Mouse (Mus musculus): ENCODE measurements around the gene Sgta. TPM values are rescaled to one million over a fixed set of nuclear protein-coding genes. Genes with fewer than 3 reads are reported as not detected.
"Not testable (repeated sequence)": the region's sequence is repeated elsewhere in the genome, so short reads cannot be mapped to it uniquely, and the experiment has no call there.

The Sgta gene
- polyA plus RNA-seq, 1 experiment from 2014 or later, result 129 TPM

DNA sequence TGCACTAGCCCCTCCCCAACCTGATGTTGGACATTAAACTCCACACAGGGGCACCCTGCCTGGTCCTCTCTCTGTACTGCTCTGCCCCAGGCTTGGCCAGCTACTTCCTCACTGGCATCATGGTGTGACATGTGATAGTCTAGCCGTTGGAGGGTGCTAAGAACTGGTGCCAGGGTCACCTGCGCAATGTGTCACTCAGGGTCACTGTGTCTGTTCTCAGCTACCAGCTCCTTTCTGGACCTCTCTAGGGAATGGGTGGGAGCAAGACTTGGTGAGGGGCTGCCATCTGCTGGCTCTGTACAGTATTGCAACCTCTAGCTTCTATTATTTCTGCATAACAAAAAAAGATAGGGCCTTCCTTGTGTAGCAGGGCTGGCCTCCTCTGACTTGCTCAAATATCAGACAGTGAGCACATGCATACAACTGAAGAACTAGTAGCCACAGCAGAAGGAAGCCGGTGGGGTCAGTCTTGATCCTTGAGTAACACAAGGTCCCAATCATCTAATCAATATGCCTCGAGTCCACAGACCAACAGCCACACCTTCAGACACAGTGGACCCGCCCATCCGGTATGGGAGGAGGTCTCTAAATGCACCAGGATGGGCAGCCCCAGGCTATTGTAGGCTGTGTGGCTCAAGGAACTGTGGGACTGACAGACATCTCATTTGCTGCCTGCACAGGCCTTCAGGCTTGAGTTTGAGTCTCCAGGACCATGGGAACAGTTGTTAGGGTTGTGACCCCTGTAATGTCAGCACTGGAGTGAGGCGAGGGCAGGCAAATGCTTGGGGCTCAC is 22.4 kb upstream of the Sgta start:
- no peak for TF ChIP-seq CTCF (IDR thresholded peaks at IDR 0.05)
- ChIA-PET POLR2A (interaction anchor here (0.7 to 1.4 kb wide), 3 partner anchors 11 to 91 kb away, joined by 3 to 8 read pairs (median 3); partner anchors contain the start of gene Map2k2), CTCF (interaction anchor here (0.6 to 2.1 kb wide), 17 partner anchors 8 to 93 kb away, joined by 3 to 9 read pairs (median 4); partner anchors contain the start of gene Creb3l3)
- ATAC-seq (no peak), DNase-seq (ENCODE audit: low read depth, low spot score) (no peak)
- in situ Hi-C loops (cut with MboI; ENCODE audit: low pct_unique_long_range_greater_than_20kb), result no loop called here
- H3K27me3 ChIP-seq, result no peaks in the 10 kb centered on the region

DNA sequence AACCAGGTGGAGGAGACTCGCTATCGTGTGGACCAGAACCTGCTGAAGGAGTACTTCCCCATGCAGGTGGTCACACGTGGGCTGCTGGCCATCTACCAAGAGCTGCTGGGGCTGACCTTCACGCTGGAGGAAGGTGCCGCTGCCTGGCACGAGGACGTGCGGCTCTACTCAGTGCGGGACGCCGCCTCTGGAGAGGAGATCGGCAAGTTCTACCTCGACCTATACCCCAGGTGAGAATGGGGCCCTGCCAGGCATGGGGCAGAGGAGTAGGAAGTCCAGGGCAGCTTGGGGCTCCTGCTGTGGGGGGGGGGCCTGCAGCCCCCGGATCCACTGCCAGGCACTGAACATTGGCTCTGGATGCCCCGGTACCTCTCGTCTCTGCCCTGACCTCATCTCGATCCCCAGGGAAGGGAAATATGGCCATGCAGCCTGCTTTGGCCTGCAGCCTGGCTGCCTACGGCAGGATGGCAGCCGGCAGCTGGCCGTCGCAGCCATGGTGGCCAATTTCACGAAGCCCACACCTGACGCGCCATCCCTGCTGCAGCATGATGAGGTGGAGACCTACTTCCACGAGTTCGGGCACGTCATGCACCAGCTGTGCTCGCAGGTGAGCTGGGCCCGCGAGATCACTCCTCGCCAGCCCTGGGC is 20.2 kb upstream of the Sgta start:
- ChIA-PET POLR2A (interaction anchor here (0.6 kb wide), 1 partner anchor 26 kb away, joined by 3 read pairs; no protein-coding TSS in a partner anchor), CTCF (no interaction called here)
- DNase-seq (ENCODE audit: low read depth, low spot score), result no peak
- in situ Hi-C loops (cut with MboI; ENCODE audit: low pct_unique_long_range_greater_than_20kb), result no loop called here
- no peak for TF ChIP-seq CTCF (IDR thresholded peaks at IDR 0.05)
- ATAC-seq, result no peak
- H3K27me3 ChIP-seq, result no peaks in the 10 kb centered on the region

GRCm38 (mm10) chr10:81077916-81078315 is 17.9 kb upstream of the Sgta start:
- ChIA-PET POLR2A (interaction anchor here (1.3 kb wide), 1 partner anchor 9 kb away, joined by 3 read pairs; the partner anchor contains the start of gene Thop1), CTCF (no interaction called here)
- no peak for TF ChIP-seq CTCF (IDR thresholded peaks at IDR 0.05)
- ATAC-seq (no peak), DNase-seq (ENCODE audit: low read depth, low spot score) (no peak)
- no peaks in the 10 kb centered on the region for H3K27me3 ChIP-seq
- in situ Hi-C loops (cut with MboI; ENCODE audit: low pct_unique_long_range_greater_than_20kb), result loop anchor here (10.0 kb wide), 1 partner anchor 97 kb away; the partner anchor contains the start of gene Eef2

GRCm38 (mm10) chr10:81076356-81076755 is 16.4 kb upstream of the Sgta start:
- ChIA-PET CTCF (no interaction called here), POLR2A (no interaction called here)
- DNase-seq (ENCODE audit: low read depth, low spot score), result no peak
- no peaks in the 10 kb centered on the region for H3K27me3 ChIP-seq
- ATAC-seq, result no peak
- no peak for TF ChIP-seq CTCF (IDR thresholded peaks at IDR 0.05)
- in situ Hi-C loops (cut with MboI; ENCODE audit: low pct_unique_long_range_greater_than_20kb), result loop anchor here (10.0 kb wide), 1 partner anchor 98 kb away; the partner anchor contains the start of gene Eef2

DNA sequence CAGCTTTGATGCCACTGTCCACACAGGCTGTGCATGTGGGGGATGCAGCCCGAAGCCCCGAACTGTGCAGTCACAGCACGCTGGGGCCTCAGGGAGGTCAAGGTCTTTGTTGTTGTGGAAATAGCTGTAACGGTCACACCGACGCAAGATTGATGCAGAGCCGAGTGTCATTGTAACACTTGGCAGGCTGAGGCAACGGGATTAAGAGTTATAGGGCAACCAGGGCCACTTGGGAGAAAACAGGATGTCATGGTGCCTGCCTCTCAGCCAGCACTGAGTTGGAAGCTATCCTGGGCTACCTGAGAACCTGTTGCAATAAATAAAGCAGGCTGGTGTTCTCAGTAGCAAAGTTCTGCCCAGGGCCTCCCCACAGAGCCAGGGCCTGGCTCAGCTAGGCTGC is 15.8 kb upstream of the Sgta start:
- POLR2A ChIA-PET, result interaction anchor here (0.6 kb wide), 1 partner anchor 13 kb away, joined by 5 read pairs; no protein-coding TSS in a partner anchor
- no peak for TF ChIP-seq CTCF (IDR thresholded peaks at IDR 0.05)
- DNase-seq (ENCODE audit: low read depth, low spot score) (no peak), ATAC-seq (no peak)
- H3K27me3 ChIP-seq, result no peaks in the 10 kb centered on the region
- CTCF ChIA-PET, result no interaction called here
- in situ Hi-C loops (cut with MboI; ENCODE audit: low pct_unique_long_range_greater_than_20kb), result loop anchor here (10.0 kb wide), 1 partner anchor 99 kb away; the partner anchor contains the start of gene Eef2

- CTCF ChIA-PET, result interaction anchor here (1.4 to 1.6 kb wide), 2 partner anchors 9 to 14 kb away, joined by 3 to 5 read pairs; no protein-coding TSS in a partner anchor
- in situ Hi-C loops (cut with MboI; ENCODE audit: low pct_unique_long_range_greater_than_20kb), result loop anchor here (10.0 kb wide), 1 partner anchor 101 kb away; the partner anchor contains the start of gene Eef2
- no peak for ATAC-seq
- no peak for DNase-seq (ENCODE audit: low read depth, low spot score)
- H3K27me3 ChIP-seq, result no peaks in the 10 kb centered on the region
- TF ChIP-seq CTCF (IDR thresholded peaks at IDR 0.05), result no peak
- POLR2A ChIA-PET, result no interaction called here
Observed at GRCm38 (mm10) chr10:81073464-81073863, 13.5 kb upstream of the Sgta start.

- ATAC-seq (no peak), DNase-seq (ENCODE audit: low read depth, low spot score) (no peak)
- ChIA-PET CTCF (interaction anchor here (2.2 kb wide), 1 partner anchor 10 kb away, joined by 8 read pairs; no protein-coding TSS in a partner anchor), POLR2A (no interaction called here)
- no peak for TF ChIP-seq CTCF (IDR thresholded peaks at IDR 0.05)
- in situ Hi-C loops (cut with MboI; ENCODE audit: low pct_unique_long_range_greater_than_20kb), result loop anchor here (10.0 kb wide), 1 partner anchor 103 kb away; the partner anchor contains the start of gene Eef2
- H3K27me3 ChIP-seq, result no peaks in the 10 kb centered on the region
Observed at GRCm38 (mm10) chr10:81072290-81072689, 12.3 kb upstream of the Sgta start.

GRCm38 (mm10) chr10:81069836-81070235 is 9.9 kb upstream of the Sgta start, which contains the start of gene Thop1:
Gene Thop1, plus strand, starts transcription at chr10:81070035.
- in situ Hi-C loops (cut with MboI; ENCODE audit: low pct_unique_long_range_greater_than_20kb), result loop anchor here (10.0 kb wide), 1 partner anchor 105 kb away; the partner anchor contains the start of gene Eef2
- DNase-seq (ENCODE audit: low read depth, low spot score) (peak; percentile 93), ATAC-seq (peak; percentile 69)
- no peak for TF ChIP-seq CTCF (IDR thresholded peaks at IDR 0.05)
- no peaks in the 10 kb centered on the region for H3K27me3 ChIP-seq
- ChIA-PET CTCF (interaction anchor here (1.6 kb wide), 1 partner anchor 71 kb away, joined by 3 read pairs; no protein-coding TSS in a partner anchor), POLR2A (interaction anchor here (0.7 to 1.4 kb wide), 3 partner anchors 9 to 137 kb away, joined by 3 read pairs; partner anchors contain the start of gene Sgta)

GRCm38 (mm10) chr10:81068706-81069105 is 8.7 kb upstream of the Sgta start:
- TF ChIP-seq CTCF (IDR thresholded peaks at IDR 0.05), result no peak
- POLR2A ChIA-PET, result interaction anchor here (1.4 kb wide), 1 partner anchor 10 kb away, joined by 3 read pairs; no protein-coding TSS in a partner anchor
- in situ Hi-C loops (cut with MboI; ENCODE audit: low pct_unique_long_range_greater_than_20kb), result no loop called here
- CTCF ChIA-PET, result interaction anchor here (1.2 to 1.6 kb wide), 2 partner anchors 13 to 70 kb away, joined by 3 read pairs; no protein-coding TSS in a partner anchor
- ATAC-seq (no peak), DNase-seq (ENCODE audit: low read depth, low spot score) (no peak)
- H3K27me3 ChIP-seq, result no peaks in the 10 kb centered on the region

DNA sequence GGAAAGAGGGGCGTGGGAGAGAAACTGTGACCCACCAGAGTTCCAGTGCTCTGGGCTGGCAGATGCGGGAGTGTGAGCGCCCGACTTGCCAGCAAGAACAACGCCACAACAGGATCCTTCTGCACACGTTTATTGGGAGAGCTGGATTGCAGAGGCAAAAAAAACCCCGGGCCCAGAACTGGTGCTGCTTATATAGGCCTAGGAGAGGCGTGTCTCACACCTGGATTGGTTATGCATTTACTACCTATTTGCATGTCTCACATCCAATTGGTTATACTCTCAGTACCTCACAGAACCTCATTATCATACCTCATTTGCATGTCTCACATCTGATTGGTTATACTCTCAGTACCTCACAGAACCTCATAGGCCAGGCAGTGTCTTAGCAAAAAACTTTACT is 4.5 kb upstream of the Sgta start:
- H3K27me3 ChIP-seq; in situ Hi-C loops (cut with MboI; ENCODE audit: low pct_unique_long_range_greater_than_20kb); POLR2A ChIA-PET; DNase-seq (ENCODE audit: low read depth, low spot score); ATAC-seq; CTCF ChIA-PET: not testable (repeated sequence)

All from Patski (cell line).